Mouse (Mus musculus) heart, embryonic 13.5 days (tissue): Measurements from ENCODE around the gene Map2. TPM values are rescaled to one million over a fixed set of nuclear protein-coding genes. Genes with fewer than 3 reads are reported as not detected.

Experiments used
- ATAC-seq: fragments of 200-750 bp; cut with Nextera tagmentation; 2 replicates; pipeline ENCODE4 v1.8.0; 2017; ENCODE audit warnings: moderate TSS enrichment; ENCODE audit not compliant: insufficient number of reproducible peaks, low FRiP score, low TSS enrichment; ENCODE audit errors: extremely low read depth
- H3K27ac ChIP-seq: fragments of 300-500 bp; sonication (generic); replicated peaks from 2 replicates; pipeline ENCODE4 v1.5.1; 2015; ENCODE audit warnings: moderate library complexity, mild to moderate bottlenecking, inconsistent platforms
- H3K27me3 ChIP-seq: fragments of 300-500 bp; sonication (generic); replicated peaks from 2 replicates; pipeline ENCODE4 v1.6.1; 2015; ENCODE audit warnings: mild to moderate bottlenecking, inconsistent platforms
- H3K36me3 ChIP-seq: fragments of 300-500 bp; sonication (generic); 2 replicates; pipeline ENCODE4 v1.6.1; 2015; ENCODE audit warnings: mild to moderate bottlenecking, inconsistent platforms
- H3K4me1 ChIP-seq: fragments of 300-500 bp; sonication (generic); 2 replicates; pipeline ENCODE4 v1.6.1; 2015; ENCODE audit warnings: inconsistent platforms
- H3K4me2 ChIP-seq: fragments of 300-500 bp; sonication (generic); 2 replicates; pipeline ENCODE4 v1.6.1; 2015; ENCODE audit warnings: inconsistent platforms, mild to moderate bottlenecking, moderate library complexity
- H3K4me3 ChIP-seq: fragments of 300-500 bp; sonication (generic); 2 replicates; pipeline ENCODE4 v1.5.1; 2015; ENCODE audit warnings: moderate library complexity, mild to moderate bottlenecking, inconsistent platforms
- H3K9ac ChIP-seq: fragments of 300-500 bp; sonication (generic); 2 replicates; pipeline ENCODE4 v1.6.1; 2015; ENCODE audit warnings: inconsistent platforms, mild to moderate bottlenecking, moderate library complexity
- H3K9me3 ChIP-seq: fragments of 300-500 bp; sonication (generic); 2 replicates; pipeline ENCODE4 v1.6.1; 2016; ENCODE audit warnings: inconsistent platforms
- WGBS: fragments of 180-500 bp; shearing (Covaris S2); methylation state at CpG from one replicate; pipeline ENCODE4 v1.1.7; 2015; ENCODE audit warnings: mixed read lengths; 5-methylcytosine and 5-hydroxymethylcytosine counted together
- polyA plus RNA-seq: library from polyadenylated mRNA; unstranded; fragments of >200 nt; fragmentation: Nextera tagmentation; extraction: Ambion mirVana; gene quantifications from 2 replicates; pipeline ENCODE4 v1.2.1, GENCODE M21; 2015

Gene Map2
- polyA plus RNA-seq, 1 experiment from 2014 or later: 2.7 TPM

DNA sequence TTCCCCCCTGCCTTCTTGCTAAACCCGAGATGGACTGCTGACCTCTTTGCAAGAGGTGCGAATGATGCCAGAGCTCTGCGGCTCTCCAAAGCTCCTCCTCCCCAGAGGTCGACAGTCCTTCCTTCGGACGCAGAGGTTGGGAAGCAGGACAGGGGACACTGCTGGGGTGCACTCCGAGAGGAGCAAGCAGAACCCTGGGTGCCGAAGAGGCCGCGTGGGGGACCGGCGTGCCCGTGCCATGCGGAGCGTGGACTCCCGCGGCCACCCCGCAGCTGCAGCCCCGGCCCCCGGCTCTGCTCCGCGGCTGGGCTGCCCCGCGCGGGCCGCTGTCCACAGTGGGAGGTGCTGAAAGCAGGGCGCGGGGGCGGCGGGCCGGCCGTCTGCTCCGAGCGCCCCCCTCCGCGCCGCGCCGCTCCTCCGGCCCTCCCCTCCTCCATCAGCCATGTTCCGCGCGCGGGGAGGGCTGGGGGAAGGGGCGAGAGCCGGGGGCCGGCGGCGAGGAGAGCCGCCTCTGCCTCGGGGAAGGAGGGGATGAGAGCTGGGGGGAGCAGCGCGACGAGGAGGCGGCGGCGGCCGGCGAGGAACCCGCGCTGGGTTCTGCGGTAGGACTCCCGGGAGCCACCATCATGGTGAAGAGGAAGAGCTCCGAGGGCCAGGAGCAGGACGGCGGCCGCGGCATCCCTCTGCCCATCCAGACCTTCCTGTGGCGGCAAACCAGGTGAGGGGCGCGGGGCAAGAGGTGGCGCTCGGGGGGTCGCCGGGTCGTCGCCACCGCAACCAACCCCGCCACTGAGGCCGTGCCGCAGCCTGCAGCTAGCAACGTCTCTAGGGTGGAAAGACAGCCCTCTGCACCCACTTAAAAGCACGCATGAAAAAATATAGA, 293.0 kb downstream of the Map2 start, which contains the start of gene Unc80:
Gene Unc80 (plus strand): TSS at position 547 of the 883 bp plus-strand sequence.
- H3K4me2 ChIP-seq: peak within 1 kb of the TSS; percentile 88
- no peaks in the 10 kb centered on the region for H3K9me3 ChIP-seq
- peak within 1 kb of the TSS; percentile 63 for H3K4me3 ChIP-seq
- H3K9ac ChIP-seq: peak within 1 kb of the TSS; percentile 47; the same call in 1 of the 2 replicates
- peaks cover 28% of the 10 kb centered on the region for H3K27me3 ChIP-seq
- peak; percentile 61; the same call in 1 of the 2 replicates for ATAC-seq
- H3K27ac ChIP-seq: no peak within 1 kb of the TSS
- no peaks in the 10 kb centered on the region for H3K36me3 ChIP-seq
- under 1% methylated on average over 62 of the region's 83 CpGs for WGBS
- 0 out of 2 replicates have a peak, but pooled peaks cover 4% of the 10 kb centered on the region for H3K4me1 ChIP-seq

DNA sequence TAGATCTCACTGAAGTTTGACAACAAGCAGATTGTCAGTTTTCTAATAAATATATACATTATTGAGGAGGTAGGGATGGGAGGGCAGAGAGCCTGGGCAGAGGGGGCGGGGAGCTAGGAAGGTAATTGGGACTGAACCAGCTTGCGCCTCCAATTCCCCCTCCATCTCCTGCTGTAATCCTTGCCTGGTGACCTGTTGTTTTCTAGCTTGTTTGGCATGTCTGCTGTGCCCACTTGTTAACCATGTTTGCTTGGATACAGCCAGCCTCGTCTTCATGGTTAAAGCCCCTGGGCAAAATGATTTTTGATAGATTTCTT, 293.6 kb downstream of the Map2 start:
- Histone ChIP-seq H3K27ac (no peak overlapping the region), H3K36me3 (no peaks in the 10 kb centered on the region), H3K4me2 (peak overlapping the region; percentile 88), H3K9ac (no peak overlapping the region), H3K27me3 (peaks cover 28% of the 10 kb centered on the region), H3K4me1 (0 out of 2 replicates have a peak, but pooled peaks cover 4% of the 10 kb centered on the region), H3K9me3 (no peaks in the 10 kb centered on the region), H3K4me3 (peak overlapping the region; percentile 63)
- 35% methylated on average over 3 of the region's 3 CpGs for WGBS
- no peak for ATAC-seq

DNA sequence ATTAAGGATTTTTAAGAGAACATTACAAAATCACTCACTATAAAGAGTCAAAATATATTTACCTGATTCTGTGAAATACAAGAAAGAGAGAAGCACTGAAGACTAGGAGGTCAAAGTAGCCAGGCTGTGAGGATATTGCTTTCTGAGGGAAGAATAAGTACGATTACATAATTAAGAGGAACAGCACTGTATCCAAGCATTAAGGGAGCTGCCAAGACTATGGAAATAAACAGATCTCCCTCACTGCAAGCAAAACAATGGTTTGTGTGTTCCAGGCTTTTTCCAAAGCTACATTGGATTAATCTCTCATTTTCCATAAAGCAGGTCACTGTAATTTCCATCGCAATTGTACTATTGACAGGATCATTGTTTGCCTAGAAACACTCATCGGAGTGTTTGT, 307.7 kb downstream of the Map2 start:
- ATAC-seq: no peak
- Histone ChIP-seq H3K27me3 (no peaks in the 10 kb centered on the region), H3K4me2 (no peak overlapping the region), H3K4me1 (no peaks in the 10 kb centered on the region), H3K36me3 (no peaks in the 10 kb centered on the region), H3K9ac (no peak overlapping the region), H3K27ac (no peak overlapping the region), H3K4me3 (no peak overlapping the region), H3K9me3 (no peaks in the 10 kb centered on the region)
- 82% methylated on average over 3 of the region's 3 CpGs for WGBS

Other genes starting within 250 kb of the Map2 start
- 0.34 TPM in 1 of 2 replicates, not detected in the other for gene Crygf, start 248.8 kb upstream of the Map2 start, polyA plus RNA-seq